Mouse (Mus musculus): Measurements from ENCODE around the gene Ttc30b.

- no peak for TF ChIP-seq CTCF (IDR thresholded peaks at IDR 0.05; ENCODE audit: control insufficient read depth, insufficient read depth, insufficient replicate concordance, low read depth, low read length)
- no peak for TF ChIP-seq POLR2A (IDR thresholded peaks at IDR 0.05; ENCODE audit: control insufficient read depth, low read depth, low read length)
Observed at GRCm38 (mm10) chr2:75915040-75915439, 23.3 kb downstream of the Ttc30b start.

Measured in testis, adult 2 months (tissue).